Mouse (Mus musculus): ENCODE measurements around the gene Pim3.

Gene Pim3

DNA sequence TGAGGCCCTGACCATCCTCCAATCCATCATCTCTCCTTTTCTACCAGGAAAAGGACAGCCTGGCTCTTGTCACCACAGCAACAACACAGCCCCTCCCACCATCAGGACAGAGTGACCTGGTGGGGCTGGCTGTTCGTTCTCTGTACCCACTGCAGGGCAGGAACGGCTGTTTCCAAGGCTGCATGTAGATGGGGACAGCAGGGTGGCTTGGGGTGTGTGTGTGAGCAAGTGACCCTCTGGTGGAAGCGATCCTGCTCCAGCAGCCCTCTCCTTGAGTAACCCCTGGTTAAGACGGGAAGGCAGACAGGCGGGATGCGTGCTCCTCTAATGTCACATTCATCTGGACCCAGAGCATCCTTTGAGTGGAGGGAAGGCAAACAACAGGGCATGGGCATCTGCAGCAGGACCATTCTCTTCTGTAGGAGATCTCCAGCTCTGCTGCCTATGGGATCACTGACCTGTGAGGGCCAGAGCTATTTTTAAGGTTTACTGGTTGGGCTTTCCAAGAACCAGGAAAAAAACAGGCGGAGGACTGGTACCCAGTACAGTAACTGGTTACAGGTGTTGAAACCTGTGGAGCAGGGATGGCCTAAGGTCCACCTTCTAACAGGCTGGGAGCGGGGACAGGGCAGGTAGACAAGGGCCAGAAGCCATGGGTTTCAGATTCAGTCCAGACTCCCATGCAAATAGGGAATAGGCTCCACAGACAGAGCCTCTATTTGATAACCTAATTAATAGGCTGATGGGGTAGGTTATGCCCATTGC is 2.6 kb upstream of the Pim3 start:
- DNase-seq: no peak

DNA sequence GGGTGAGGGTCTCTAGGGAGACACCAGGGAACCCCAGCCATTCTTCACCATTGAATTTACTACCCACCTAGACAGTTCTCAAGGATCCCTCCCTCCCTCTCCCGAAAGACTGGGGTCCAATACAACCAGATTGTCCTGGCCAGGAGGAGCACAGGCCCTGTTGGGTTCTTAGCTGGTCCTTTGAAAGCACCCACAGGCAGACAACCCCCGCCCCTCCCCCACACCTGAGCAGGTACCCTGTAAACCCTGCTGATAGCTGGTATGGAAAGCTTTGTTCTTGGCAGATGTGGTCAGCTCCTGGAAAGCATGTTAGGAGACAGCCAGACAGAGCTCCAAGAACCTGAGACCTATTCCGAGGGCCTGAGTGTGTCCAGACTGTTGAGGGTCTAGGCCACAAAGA is 1.2 kb upstream of the Pim3 start:
- DNase-seq: no peak

DNA sequence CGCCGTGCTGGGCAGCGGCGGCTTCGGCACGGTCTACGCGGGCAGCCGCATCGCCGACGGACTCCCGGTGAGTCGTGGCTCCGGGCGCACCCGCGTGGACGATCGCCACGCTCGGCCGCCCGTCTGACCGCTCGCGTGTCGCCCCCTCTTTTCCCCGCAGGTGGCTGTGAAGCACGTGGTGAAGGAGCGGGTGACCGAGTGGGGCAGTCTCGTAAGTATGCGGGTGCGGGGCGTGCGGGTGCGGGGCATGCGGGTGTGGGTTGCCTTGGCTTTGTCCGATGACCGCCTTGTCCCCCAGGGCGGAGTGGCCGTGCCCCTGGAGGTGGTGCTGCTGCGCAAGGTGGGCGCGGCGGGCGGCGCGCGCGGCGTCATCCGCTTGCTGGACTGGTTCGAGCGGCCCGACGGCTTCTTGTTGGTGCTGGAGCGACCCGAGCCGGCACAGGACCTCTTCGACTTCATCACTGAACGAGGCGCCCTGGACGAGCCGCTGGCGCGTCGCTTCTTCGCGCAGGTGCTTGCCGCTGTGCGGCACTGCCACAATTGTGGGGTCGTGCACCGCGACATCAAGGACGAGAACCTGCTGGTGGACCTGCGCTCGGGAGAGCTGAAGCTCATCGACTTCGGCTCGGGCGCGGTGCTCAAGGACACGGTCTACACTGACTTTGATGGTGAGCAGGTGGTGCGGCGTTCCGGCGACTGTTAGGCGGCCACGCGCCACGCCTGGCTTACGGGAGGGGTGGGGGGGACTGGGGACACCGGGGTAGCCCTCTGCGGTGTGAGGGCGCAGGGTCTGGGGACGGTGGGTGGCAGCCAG is 1.1 kb downstream of the Pim3 start:
- peak; percentile 70 for DNase-seq

DNA sequence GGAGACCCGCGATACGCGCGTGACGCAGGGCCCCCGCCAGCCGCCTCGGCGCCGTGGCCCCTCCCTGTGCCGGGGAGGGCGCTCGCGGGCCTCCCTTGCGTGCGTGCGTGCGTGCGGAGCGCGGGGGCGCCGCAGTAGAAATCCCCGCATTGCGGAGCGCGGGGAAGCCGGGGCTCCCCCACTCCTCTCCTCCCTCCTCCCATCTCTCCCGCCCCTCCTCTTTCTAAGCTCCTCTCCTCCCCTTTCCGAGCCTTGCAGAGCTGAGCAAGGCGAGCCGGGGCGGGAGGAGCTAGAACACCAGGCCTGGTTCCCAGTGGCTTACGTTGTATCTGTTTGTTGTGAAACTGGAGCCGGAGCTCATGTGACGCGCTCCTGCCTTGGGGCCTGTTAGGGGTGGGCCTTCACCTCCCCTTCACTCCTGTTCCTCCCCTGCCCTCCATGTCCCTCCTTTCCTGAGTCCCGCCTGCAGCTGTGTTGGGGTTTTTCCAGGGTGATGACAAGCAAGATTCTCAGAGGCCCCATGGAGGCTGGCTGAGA is 1.8 kb downstream of the Pim3 start:
- peak; percentile 97 for DNase-seq

DNA sequence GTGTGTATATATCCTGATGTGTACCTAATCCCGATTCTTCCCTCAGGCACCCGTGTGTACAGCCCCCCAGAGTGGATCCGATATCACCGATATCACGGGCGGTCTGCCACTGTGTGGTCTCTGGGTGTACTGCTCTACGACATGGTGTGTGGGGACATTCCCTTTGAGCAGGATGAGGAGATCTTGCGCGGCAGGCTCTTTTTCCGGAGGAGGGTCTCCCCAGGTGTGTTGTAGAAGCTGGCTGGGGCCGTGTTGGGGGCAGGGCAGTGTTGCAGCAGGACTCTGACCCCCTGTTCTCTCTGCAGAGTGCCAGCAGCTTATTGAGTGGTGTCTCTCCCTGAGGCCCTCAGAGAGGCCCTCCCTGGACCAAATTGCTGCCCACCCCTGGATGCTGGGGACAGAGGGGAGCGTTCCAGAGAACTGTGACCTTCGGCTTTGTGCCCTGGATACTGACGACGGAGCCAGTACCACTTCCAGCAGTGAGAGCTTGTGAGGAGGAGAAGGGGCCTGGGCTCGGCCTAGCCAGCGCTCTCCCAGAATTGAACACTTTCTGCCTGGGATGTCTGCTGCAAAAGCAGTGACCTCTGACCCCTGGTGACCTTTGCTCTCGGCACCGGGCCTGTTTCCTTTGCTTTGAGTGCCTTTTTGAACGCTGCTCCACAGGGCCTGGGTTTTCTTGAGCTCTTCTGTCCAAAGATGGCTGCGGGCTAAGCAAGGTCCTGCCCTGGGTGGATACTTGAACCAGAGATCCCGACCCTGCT is 2.5 kb downstream of the Pim3 start:
- peak; percentile 47 for DNase-seq

DNA sequence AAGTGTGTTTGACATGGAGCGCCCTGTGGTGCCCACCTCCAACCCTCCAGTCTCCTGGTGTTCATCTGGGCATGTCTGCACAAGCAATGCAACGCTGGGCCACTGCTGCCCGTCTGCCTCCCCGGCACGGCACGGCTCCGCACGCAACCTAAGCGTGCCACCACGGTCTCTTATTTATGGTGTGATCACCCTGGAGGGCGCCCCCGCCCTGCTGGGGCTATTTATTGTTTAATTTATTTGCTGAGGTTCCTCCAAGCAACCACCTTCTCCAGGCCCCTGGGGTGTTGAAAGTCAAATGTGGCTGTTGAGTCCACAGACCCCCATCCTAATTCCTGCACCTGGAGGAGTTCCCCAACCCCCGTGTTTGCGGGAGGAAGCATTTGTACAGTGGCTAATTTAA is 3.1 kb downstream of the Pim3 start:
- no peak for DNase-seq

DNA sequence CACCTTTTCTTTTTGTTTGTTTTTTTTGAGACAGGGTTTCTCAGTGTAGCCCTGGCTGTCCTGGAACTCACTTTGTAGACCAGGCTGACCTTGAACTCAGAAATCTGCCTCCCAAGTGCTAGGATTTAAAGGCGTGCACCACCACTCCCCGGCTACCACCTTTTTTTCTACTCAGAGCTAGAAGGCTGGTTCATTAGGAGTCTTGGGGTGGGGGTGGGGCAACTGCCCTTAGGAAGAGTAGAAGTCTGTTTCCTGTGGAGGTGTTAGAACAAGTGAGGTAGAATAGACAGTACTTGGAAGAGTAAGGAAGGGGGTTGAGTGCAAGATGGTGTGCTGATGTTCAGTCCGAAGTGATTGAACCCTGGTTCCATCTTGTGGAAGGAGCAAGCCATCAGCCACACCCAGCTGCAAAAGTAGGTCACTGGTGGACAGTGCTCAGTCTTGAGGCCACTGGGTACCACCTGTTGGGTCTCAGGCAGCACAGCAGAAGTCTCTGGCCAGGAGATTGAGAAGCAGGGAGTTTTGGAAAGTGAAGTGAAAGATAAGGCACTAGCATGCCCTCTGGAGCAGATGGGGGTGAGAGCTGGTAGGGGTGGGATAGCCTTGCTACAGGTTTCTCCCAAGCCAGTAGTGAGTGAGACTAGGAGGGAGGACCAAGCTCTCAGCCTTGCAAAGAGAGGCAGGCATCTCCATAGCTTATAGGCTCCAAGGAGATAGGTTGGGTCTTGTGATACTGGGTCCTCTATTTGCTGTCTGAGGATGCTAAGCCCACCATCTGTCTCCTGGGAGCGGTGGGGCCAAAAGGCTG is 4.1 kb downstream of the Pim3 start:
- no peak for DNase-seq

DNA sequence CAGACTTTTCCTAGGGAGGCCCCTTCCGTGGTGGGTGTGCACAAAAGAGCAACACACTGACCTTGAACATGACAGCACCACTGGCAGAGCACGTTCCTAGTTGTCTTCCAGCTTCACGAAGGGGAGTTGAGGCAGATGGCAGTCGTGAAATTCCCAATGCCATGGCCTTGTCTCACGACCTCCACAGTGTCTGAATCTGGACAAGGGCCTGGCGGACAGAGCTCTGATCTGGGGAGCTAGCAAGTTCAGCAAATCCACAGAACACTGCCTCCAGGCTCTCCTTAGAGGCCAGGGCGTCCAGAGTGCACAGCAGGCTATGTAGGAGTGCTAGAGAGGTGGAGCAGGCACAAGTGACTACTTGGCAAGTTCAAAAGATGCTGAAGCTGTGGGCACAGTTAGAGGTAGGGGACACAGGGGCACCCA is 5.0 kb downstream of the Pim3 start:
- no peak for DNase-seq

DNA sequence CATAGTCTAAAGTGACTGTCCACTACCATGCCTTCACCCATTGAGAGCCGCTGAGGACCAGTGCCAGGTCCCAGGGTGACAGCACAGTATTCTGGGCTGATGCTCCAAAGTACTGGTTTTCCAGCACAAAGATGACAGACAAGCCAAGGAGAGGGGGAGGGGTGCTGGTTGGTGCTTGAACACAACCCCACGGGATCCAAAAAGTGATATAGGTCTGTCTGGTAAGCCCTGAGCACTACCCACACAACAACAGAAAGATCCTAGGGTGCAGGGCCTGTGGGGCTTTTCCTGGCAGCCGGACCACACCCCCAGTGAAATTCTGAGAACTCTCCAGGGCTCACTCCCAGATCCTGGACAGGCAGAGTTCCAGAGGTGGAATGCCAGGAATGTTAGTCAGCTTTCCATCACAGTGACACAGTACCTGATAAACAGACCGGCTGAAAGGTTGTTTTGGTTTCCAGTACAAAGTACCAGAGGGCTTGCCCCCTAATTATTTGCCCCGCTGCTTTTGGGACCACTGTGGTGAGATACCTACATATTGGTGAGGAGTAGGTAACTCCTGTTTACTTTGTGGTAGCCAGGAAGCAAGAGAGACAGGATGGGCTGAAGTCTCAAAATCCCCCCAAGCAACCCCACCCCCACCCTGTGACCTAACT is 5.5 kb downstream of the Pim3 start:
- DNase-seq: peak; percentile 88

DNA sequence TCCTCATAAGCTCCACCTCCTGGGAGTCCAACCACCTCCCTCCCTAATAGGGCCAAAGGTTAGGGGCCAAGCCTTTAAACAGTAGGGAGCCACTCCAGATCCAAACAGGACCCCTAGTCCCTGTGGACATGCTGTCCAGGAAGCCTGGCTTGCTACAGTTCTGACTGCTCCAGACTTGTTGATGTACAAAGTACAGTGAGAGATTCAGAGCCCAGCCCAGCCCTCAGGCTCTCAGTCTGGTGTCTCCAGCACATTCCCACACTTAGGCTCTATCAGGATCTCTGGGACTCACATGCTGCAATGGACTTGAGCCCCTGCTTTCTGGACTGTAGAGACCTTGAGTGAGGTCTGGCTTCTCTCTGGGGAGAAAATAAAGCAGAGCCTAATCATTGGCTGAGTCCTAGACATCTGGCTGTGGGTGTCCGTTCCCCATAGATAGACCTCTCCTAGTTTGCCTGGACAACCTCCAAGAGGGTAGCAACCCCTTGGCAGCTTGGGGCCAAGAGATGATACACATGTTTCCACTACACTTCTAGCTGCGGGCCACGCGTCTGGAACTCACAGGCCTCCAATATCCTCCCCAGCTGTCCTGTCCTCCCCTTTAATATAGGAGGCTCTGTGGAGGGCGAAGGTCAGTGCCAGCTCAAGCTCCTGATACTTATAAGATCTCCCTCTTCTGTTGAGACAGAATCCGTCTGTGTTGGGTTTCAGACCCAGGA is 6.2 kb downstream of the Pim3 start:
- peak; percentile 80 for DNase-seq

DNA sequence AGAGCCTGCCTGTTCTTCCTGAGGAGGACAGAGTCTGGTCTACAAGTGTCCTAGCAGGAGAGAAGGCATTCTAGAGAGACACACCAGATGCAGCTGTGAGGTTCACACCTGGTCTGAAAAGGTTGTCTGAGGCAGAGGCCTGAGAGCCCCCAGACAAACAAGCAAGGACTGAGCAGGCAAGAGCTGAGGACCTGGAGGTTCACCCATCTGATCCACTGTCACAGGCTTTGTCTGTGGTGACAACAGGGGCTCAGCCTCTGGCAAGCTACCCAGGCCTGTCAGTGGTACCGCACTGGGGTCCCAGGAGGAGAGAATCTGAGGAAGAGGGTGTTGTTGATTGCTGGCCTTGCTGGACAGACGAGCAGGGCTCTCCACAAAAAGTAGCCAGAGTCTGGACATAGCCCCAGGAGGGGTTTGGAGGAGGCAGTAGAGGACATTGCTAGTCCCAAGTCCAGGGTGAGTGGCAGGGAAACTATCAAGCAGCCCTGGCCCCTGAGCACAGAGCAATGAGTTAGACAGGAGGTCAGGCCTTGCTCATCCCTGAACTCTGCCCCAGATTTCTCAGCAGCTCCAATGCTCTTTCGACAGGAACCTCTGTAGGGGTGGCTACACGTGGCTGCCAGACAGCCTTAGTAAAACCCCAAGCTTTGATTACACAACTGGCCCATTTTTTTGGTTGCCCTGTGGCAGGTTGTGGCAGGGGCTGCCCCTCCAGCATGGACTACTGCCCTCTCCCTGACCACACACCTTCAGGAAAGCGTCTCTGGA is 8.6 kb downstream of the Pim3 start:
- no peak for DNase-seq

DNA sequence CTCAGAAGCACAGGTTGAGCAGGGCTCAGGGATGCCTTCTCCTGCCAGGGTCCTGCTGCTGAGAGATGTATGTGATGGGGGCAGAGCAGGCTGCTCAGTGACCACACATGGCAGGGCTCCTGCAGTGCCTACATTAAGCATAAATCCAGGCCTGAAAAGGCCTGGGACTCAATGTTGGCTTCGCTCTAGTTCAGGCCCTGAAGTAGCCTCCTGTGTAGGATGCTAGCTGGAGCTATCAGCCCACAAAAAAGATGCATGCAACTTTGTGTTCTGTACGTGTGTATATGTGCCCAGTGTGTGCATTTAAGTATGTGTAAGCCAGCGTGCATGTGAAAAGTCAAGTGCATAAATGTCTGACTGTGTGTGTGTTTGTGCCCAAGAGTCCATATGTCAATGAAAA is 12.1 kb downstream of the Pim3 start:
- no peak for DNase-seq

DNA sequence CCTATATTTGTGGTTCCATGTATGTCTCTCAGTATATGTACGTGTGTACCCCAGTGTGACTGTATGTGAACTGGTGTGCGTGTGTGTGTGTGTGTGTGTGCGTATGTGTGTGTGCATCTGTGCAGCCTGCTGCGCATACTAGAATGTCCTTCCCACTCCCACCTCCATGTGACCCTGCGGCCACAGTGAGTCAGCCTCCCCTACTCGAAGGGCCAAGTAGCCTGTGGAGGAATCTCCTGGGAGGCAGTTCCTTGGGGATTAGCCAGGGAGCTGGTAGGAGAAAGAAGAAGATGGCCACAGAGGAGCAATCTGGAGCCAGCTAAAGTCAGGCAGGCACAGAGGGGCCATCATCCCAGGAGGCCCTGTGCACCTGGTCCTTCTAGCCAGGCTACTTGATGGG is 12.5 kb downstream of the Pim3 start:
- DNase-seq: no peak

DNA sequence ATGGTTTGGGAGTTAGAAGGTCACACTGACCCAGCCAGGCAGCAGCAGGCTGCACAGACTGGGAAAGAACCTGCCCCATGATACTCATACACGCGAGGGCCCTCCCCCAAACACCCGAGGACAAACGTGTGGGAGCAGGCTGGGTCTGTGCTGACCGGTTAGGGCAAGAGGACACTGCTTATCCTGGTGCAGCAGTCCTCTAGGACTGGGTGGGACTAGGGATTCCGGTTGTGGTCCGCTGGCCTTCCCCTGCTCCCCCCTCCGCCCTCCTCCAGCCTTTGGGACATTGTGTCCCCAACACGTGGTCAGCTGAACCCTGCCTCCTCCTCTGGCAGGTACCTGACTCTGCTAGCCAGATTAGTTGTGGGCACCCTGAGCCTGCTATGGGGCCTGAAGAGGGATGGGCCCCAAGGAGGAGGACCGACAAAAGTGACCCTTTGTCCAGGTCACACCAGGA is 13.7 kb downstream of the Pim3 start:
- DNase-seq: no peak

DNA sequence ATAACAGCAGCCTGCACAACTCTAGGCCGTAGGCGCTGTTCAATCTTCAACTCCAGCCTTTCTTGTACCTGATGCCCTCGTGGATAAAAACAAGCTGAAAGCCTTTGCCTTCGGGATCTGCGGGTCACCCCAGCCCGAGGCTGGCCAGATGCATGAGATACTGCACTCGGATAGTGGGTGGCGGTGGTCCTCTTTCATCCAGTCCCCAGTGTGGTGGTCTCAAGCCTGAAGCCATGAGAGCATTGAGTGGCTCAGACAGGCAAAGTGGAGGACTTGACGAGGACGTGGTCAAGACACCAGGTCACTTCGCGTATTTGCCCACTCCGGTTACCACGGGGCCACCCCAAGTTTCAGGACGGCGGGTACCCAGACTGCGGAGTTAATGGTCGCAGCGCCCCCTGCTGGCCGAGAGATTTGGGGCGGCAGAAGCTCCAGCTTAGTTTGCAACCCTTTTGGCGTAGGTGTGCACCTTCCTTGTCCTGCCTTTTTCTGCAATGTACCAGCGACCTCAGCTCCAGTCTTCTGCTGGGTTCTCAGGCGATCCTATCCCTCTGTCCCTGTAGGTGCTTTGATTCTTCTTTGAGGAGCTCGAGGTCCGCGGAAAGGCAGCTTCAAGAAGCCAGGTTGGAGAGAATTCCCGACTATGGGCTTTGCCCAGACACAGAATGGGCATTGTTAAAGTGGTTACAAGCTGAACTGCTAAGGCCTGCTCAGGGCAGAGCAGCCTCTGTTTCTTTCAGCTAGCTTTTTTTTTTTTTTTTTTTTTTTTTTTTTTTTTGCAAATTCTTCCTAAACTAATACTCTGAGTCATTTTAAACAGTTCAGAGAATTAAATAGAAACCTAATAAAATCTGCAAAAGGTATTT is 14.4 kb downstream of the Pim3 start:
- peak; percentile 88 for DNase-seq

DNA sequence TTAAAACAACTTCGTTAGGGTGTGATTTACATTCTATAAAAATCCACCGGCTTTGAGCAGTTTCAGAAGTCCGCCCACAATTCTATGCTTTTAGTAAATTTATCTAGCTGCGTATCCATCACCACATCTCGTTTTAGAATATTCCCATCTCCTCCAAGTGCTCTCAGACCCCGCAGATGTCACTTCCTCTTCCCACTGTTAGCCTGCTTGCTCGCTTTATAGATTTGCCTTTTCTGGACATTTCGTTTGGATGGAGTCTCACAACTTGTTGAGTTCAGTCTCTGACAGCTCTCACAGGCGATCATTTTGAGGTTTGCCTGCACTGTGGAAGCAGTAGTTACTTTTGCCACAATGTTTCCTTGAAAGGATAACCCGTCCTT is 15.0 kb downstream of the Pim3 start:
- DNase-seq: no peak

DNA sequence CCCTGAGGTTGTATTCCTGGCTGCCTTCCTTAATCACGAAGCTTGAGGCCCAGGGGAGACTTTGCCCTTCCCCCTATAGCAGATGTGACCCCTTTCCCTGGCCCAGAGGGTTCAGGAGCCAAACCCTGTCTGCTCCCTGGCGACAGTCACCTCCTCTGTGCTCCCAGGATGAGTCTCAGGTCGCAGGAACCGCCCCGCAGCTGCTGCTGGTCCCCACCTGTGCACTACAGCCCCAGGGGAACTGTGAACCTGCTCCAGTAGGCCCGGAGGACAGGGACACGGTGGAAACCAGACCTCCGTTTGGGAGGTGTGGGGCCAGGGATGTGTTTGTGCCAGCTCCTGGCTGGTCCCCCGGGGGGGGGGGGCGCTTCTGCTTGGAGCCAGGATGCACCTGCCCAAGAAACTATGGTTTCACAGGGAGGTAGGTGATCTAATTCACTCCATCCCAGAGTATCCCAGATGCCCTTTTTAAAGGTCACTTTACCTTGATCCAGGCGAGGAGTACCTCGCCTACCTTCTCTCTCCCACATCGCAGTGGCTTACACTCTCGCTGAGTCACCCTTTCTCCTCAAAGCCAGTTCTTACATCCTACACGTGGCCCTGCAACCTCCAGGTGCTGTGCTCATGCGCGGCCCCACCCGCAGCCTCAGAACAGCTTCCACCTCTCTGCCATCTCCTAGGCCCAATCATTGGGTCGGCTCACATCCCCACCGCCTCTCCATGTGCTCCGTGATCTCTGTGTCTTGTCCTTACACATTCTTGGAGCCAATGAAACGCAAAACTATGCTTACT is 19.5 kb downstream of the Pim3 start:
- no peak for DNase-seq

DNA sequence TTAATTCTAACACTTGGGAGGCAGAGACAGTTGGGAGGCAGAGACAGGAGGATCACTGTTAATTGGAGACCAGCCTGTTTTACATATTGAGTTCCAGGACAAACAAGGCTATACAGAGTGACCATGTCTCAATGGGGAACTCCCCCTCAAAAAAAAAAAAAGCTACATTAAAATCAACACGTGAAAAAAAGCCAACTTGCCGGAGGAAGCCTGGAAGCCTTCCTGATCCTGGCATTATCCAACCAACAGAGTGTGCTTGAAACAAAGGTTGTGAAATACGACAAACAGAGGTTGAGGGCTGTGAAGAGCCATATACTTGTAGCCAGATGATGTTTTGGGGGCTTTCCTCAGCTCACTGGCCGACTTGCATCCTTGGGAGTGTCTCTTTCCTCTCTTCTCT is 20.9 kb downstream of the Pim3 start:
- DNase-seq: peak; percentile 69

Measured in lung, postnatal 36 days (tissue).